Mouse (Mus musculus) cerebellum, adult 2 months (tissue): ENCODE measurements around the gene Ncor2.

Experiments
- CTCF ChIP-seq: fragments of 200-500 bp; IDR thresholded peaks from 2 replicates; pipeline ENCODE4 v1.5.1; 2011; ENCODE audit warnings: low read depth, mild to moderate bottlenecking, control low read depth, low read length, moderate library complexity, borderline replicate concordance; ENCODE audit not compliant: insufficient read depth
- POLR2A ChIP-seq: fragments of 200-500 bp; IDR thresholded peaks from 2 replicates; pipeline ENCODE4 v1.6.1; 2011; ENCODE audit warnings: low read length, control low read depth, borderline replicate concordance; ENCODE audit not compliant: insufficient read depth

GRCm38 (mm10) chr5:125140832-125141524, 38.0 kb downstream of the Ncor2 start:
- TF ChIP-seq CTCF: no peak
- no peak for TF ChIP-seq POLR2A
